Mouse (Mus musculus): ENCODE results near the gene Fcer1a. TPM values are rescaled to one million over a fixed set of nuclear protein-coding genes. Genes with fewer than 3 reads are reported as not detected.
A peak's percentile ranks its signal among the peaks of the same experiment; 100 is the strongest.
"Not testable (repeated sequence)": the region's sequence is repeated elsewhere in the genome, so short reads cannot be mapped to it uniquely, and the experiment has no call there.

Fcer1a gene
- polyA plus RNA-seq (2015; fragmentation: Nextera tagmentation; extraction: Ambion mirVana): 0.25 TPM in 1 of 2 replicates, not detected in the other

GRCm38 (mm10) chr1:173227081-173227480, at the start of gene Fcer1a:
Gene Fcer1a, minus strand, starts transcription at chr1:173227214.
- Histone ChIP-seq H3K9me3 (ENCODE audit: control insufficient read depth) (no peaks in the 10 kb centered on the region), H3K27ac (ENCODE audit: low read depth, low read length) (no peak within 1 kb of the TSS), H3K27me3 (replicated peaks; ENCODE audit: control insufficient read depth, insufficient read depth, low read length) (no peaks in the 10 kb centered on the region), H3K9ac (ENCODE audit: low read depth, low read length) (no peak within 1 kb of the TSS), H3K4me3 (ENCODE audit: low read depth, low read length) (no peak within 1 kb of the TSS), H3K4me1 (replicated peaks; ENCODE audit: control insufficient read depth, insufficient read depth, low read length) (no peaks in the 10 kb centered on the region), H3K4me2 (replicated peaks; ENCODE audit: low read depth) (no peak within 1 kb of the TSS), H3K36me3 (ENCODE audit: control insufficient read depth, insufficient read depth) (no peaks in the 10 kb centered on the region)
- no peak for TF ChIP-seq CTCF (IDR thresholded peaks at IDR 0.05; ENCODE audit: low read depth)
- ATAC-seq: no peak
- 74% methylated on average over 2 of the region's 2 CpGs for WGBS

GRCm38 (mm10) chr1:173265701-173266100, 38.7 kb upstream of the Fcer1a start, which contains the start of gene Olfr418:
Gene Olfr418, plus strand, starts transcription at chr1:173266001.
- no peak for TF ChIP-seq CTCF (IDR thresholded peaks at IDR 0.05; ENCODE audit: low read depth)
- no peaks in the 10 kb centered on the region for H3K27me3 ChIP-seq (replicated peaks; ENCODE audit: control insufficient read depth, insufficient read depth, low read length)

DNA sequence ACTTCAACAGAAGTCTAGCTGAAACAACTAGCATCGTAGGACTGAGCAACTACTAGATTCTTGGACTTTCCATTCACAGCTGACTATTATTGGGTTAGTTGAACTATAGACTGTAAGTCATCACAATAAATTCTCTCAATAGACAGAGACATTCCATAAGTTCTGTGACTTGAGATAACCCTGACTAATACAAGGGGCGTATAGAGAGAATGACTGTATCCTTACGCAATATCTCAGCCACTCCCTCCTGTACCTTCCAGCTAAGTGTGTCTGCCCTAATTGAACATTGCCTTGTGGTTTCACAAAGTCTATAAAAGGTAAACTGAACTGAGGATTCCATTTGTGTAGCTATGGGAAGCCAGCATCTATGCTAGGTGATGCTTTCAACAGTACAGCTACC, 22.9 kb upstream of the Fcer1a start:
- no peak overlapping the region for H3K4me2 ChIP-seq (replicated peaks; ENCODE audit: low read depth)
- no peak overlapping the region for H3K27ac ChIP-seq (ENCODE audit: low read depth, low read length)
- 43% methylated on average over 3 of the region's 3 CpGs for WGBS
- no peak for TF ChIP-seq CTCF (IDR thresholded peaks at IDR 0.05; ENCODE audit: low read depth)
- no peaks in the 10 kb centered on the region for H3K36me3 ChIP-seq (ENCODE audit: control insufficient read depth, insufficient read depth)
- H3K9ac ChIP-seq (ENCODE audit: low read depth, low read length): no peak overlapping the region
- H3K4me1 ChIP-seq (replicated peaks; ENCODE audit: control insufficient read depth, insufficient read depth, low read length): no peaks in the 10 kb centered on the region
- no peaks in the 10 kb centered on the region for H3K9me3 ChIP-seq (ENCODE audit: control insufficient read depth)
- H3K4me3 ChIP-seq (ENCODE audit: low read depth, low read length): no peak overlapping the region
- H3K27me3 ChIP-seq (replicated peaks; ENCODE audit: control insufficient read depth, insufficient read depth, low read length): no peaks in the 10 kb centered on the region
- ATAC-seq: peak; percentile 81

More at GRCm38 (mm10) chr1:173265701-173266100, 38.7 kb upstream of the Fcer1a start, which contains the start of gene Olfr418:
- no peaks in the 10 kb centered on the region for H3K4me1 ChIP-seq (replicated peaks; ENCODE audit: control insufficient read depth, insufficient read depth, low read length)
- H3K4me2 ChIP-seq (replicated peaks; ENCODE audit: low read depth): no peak within 1 kb of the TSS
- no peaks in the 10 kb centered on the region for H3K9me3 ChIP-seq (ENCODE audit: control insufficient read depth)
- H3K9ac ChIP-seq (ENCODE audit: low read depth, low read length): no peak within 1 kb of the TSS
- no peaks in the 10 kb centered on the region for H3K36me3 ChIP-seq (ENCODE audit: control insufficient read depth, insufficient read depth)
- no peak for ATAC-seq
- H3K27ac ChIP-seq (ENCODE audit: low read depth, low read length): no peak within 1 kb of the TSS
- no peak within 1 kb of the TSS for H3K4me3 ChIP-seq (ENCODE audit: low read depth, low read length)

GRCm38 (mm10) chr1:173237004-173237403, 10.0 kb upstream of the Fcer1a start:
- not testable (repeated sequence) for H3K4me1 ChIP-seq (replicated peaks; ENCODE audit: control insufficient read depth, insufficient read depth, low read length); H3K27me3 ChIP-seq (replicated peaks; ENCODE audit: control insufficient read depth, insufficient read depth, low read length); H3K36me3 ChIP-seq (ENCODE audit: control insufficient read depth, insufficient read depth); H3K4me3 ChIP-seq (ENCODE audit: low read depth, low read length); H3K27ac ChIP-seq (ENCODE audit: low read depth, low read length); H3K9ac ChIP-seq (ENCODE audit: low read depth, low read length); ATAC-seq; H3K9me3 ChIP-seq (ENCODE audit: control insufficient read depth); H3K4me2 ChIP-seq (replicated peaks; ENCODE audit: low read depth)
- WGBS: 88% methylated on average over 1 of the region's 1 CpGs

DNA sequence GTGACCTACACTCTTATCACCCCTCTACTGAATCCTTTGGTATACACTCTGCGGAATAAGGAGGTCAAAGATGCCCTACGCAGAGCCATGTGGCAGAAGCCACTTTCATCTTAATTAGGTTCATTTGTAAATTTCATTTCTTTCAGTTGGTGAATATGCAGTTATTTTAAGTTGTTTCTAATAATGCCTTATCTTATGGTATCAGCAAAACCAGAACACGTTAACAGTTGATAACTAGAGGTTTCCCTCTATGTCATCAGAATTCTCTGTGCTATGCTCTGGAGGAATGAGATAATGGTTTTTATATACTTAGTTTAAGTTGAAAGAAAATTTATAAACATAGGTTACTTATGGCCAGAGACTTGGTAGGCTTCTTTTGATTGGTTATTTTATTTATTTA, 10.5 kb downstream of the Fcer1a start:
- Histone ChIP-seq H3K27me3 (replicated peaks; ENCODE audit: control insufficient read depth, insufficient read depth, low read length) (no peaks in the 10 kb centered on the region), H3K9ac (ENCODE audit: low read depth, low read length) (no peak overlapping the region), H3K27ac (ENCODE audit: low read depth, low read length) (no peak overlapping the region), H3K36me3 (ENCODE audit: control insufficient read depth, insufficient read depth) (no peaks in the 10 kb centered on the region), H3K9me3 (ENCODE audit: control insufficient read depth) (no peaks in the 10 kb centered on the region), H3K4me2 (replicated peaks; ENCODE audit: low read depth) (no peak overlapping the region), H3K4me1 (replicated peaks; ENCODE audit: control insufficient read depth, insufficient read depth, low read length) (no peaks in the 10 kb centered on the region), H3K4me3 (ENCODE audit: low read depth, low read length) (no peak overlapping the region)
- TF ChIP-seq CTCF (IDR thresholded peaks at IDR 0.05; ENCODE audit: low read depth): no peak
- WGBS: 82% methylated on average over 3 of the region's 3 CpGs
- ATAC-seq: no peak

- H3K9me3 ChIP-seq (ENCODE audit: control insufficient read depth): no peaks in the 10 kb centered on the region
- no peak within 1 kb of the TSS for H3K4me3 ChIP-seq (ENCODE audit: low read depth, low read length)
- H3K36me3 ChIP-seq (ENCODE audit: control insufficient read depth, insufficient read depth): no peaks in the 10 kb centered on the region
- H3K4me1 ChIP-seq (replicated peaks; ENCODE audit: control insufficient read depth, insufficient read depth, low read length): no peaks in the 10 kb centered on the region
- H3K9ac ChIP-seq (ENCODE audit: low read depth, low read length): no peak within 1 kb of the TSS
- H3K4me2 ChIP-seq (replicated peaks; ENCODE audit: low read depth): no peak within 1 kb of the TSS
- H3K27me3 ChIP-seq (replicated peaks; ENCODE audit: control insufficient read depth, insufficient read depth, low read length): no peaks in the 10 kb centered on the region
- 74% methylated on average over 5 of the region's 5 CpGs for WGBS
- ATAC-seq: no peak
- H3K27ac ChIP-seq (ENCODE audit: low read depth, low read length): no peak within 1 kb of the TSS
- TF ChIP-seq CTCF (IDR thresholded peaks at IDR 0.05; ENCODE audit: low read depth): no peak
These were observed 14.9 kb downstream of the Fcer1a start, which contains the start of gene Olfr1404 for GRCm38 (mm10) chr1:173212092-173212491. Gene Olfr1404, plus strand, starts transcription at chr1:173212392.

GRCm38 (mm10) chr1:173197508-173197907, 29.5 kb downstream of the Fcer1a start, which contains the start of gene Olfr218:
Gene Olfr218, plus strand, starts transcription at chr1:173197808.
- H3K27ac ChIP-seq (ENCODE audit: low read depth, low read length): no peak within 1 kb of the TSS
- H3K4me1 ChIP-seq (replicated peaks; ENCODE audit: control insufficient read depth, insufficient read depth, low read length): no peaks in the 10 kb centered on the region
- H3K9me3 ChIP-seq (ENCODE audit: control insufficient read depth): no peaks in the 10 kb centered on the region
- 78% methylated on average over 5 of the region's 5 CpGs for WGBS
- no peak for TF ChIP-seq CTCF (IDR thresholded peaks at IDR 0.05; ENCODE audit: low read depth)
- no peaks in the 10 kb centered on the region for H3K36me3 ChIP-seq (ENCODE audit: control insufficient read depth, insufficient read depth)
- no peaks in the 10 kb centered on the region for H3K27me3 ChIP-seq (replicated peaks; ENCODE audit: control insufficient read depth, insufficient read depth, low read length)
- H3K9ac ChIP-seq (ENCODE audit: low read depth, low read length): no peak within 1 kb of the TSS
- no peak within 1 kb of the TSS for H3K4me3 ChIP-seq (ENCODE audit: low read depth, low read length)
- ATAC-seq: no peak
- no peak within 1 kb of the TSS for H3K4me2 ChIP-seq (replicated peaks; ENCODE audit: low read depth)
